Mouse (Mus musculus): ENCODE measurements around the gene Snf8. TPM values are rescaled to one million over a fixed set of nuclear protein-coding genes. Genes with fewer than 3 reads are reported as not detected.

The Snf8 gene
- polyA plus RNA-seq, 1 experiment = 28.7 TPM

- WGBS = 94% methylated on average over 4 of the region's 4 CpGs
- no peak overlapping the region for H3K4me3 ChIP-seq (ENCODE audit: control insufficient read depth, insufficient read depth, low read length)
- no peaks in the 10 kb centered on the region for H3K27me3 ChIP-seq (ENCODE audit: control insufficient read depth, insufficient read depth, low read length)
- H3K27ac ChIP-seq (ENCODE audit: control insufficient read depth, insufficient read depth, low read length) = peak overlapping the region; percentile 16; the same call in 1 of the 2 replicates
- TF ChIP-seq POLR2A (IDR thresholded peaks at IDR 0.05; ENCODE audit: control insufficient read depth, extremely low read depth, insufficient read depth, low read length, poor library complexity) (no peak), CTCF (IDR thresholded peaks at IDR 0.05; ENCODE audit: borderline replicate concordance, control insufficient read depth, extremely low read depth, insufficient read depth, low read length, poor library complexity) (no peak)
- DNase-seq = no peak
- peaks cover 74% of the 10 kb centered on the region for H3K36me3 ChIP-seq (ENCODE audit: control insufficient read depth, insufficient read depth, low read length)
- H3K4me1 ChIP-seq (replicated peaks; ENCODE audit: control insufficient read depth, insufficient read depth, low read length) = peaks cover 3% of the 10 kb centered on the region; the same call in 1 of the 2 replicates
Measured at GRCm38 (mm10) chr11:96047469-96048373, 13.0 kb downstream of the Snf8 start.

- no peak overlapping the region for H3K4me3 ChIP-seq (ENCODE audit: control insufficient read depth, insufficient read depth, low read length)
- WGBS = 97% methylated on average over 4 of the region's 4 CpGs
- H3K4me1 ChIP-seq (replicated peaks; ENCODE audit: control insufficient read depth, insufficient read depth, low read length) = peaks cover 3% of the 10 kb centered on the region; the same call in 1 of the 2 replicates
- H3K27ac ChIP-seq (ENCODE audit: control insufficient read depth, insufficient read depth, low read length) = no peak overlapping the region
- peaks cover 85% of the 10 kb centered on the region for H3K36me3 ChIP-seq (ENCODE audit: control insufficient read depth, insufficient read depth, low read length)
- no peak for DNase-seq
- no peak for TF ChIP-seq POLR2A (IDR thresholded peaks at IDR 0.05; ENCODE audit: control insufficient read depth, extremely low read depth, insufficient read depth, low read length, poor library complexity)
- TF ChIP-seq CTCF (IDR thresholded peaks at IDR 0.05; ENCODE audit: borderline replicate concordance, control insufficient read depth, extremely low read depth, insufficient read depth, low read length, poor library complexity) = no peak
- H3K27me3 ChIP-seq (ENCODE audit: control insufficient read depth, insufficient read depth, low read length) = no peaks in the 10 kb centered on the region
Measured at GRCm38 (mm10) chr11:96049939-96050338, 15.3 kb downstream of the Snf8 start.

GRCm38 (mm10) chr11:96050854-96051253 lies 16.2 kb downstream of the Snf8 start:
- Histone ChIP-seq H3K36me3 (ENCODE audit: control insufficient read depth, insufficient read depth, low read length) (peaks cover 88% of the 10 kb centered on the region), H3K27ac (ENCODE audit: control insufficient read depth, insufficient read depth, low read length) (no peak overlapping the region), H3K4me1 (replicated peaks; ENCODE audit: control insufficient read depth, insufficient read depth, low read length) (no peaks in the 10 kb centered on the region), H3K4me3 (ENCODE audit: control insufficient read depth, insufficient read depth, low read length) (no peak overlapping the region), H3K27me3 (ENCODE audit: control insufficient read depth, insufficient read depth, low read length) (no peaks in the 10 kb centered on the region)
- DNase-seq = no peak
- 96% methylated on average over 3 of the region's 3 CpGs for WGBS
- TF ChIP-seq CTCF (IDR thresholded peaks at IDR 0.05; ENCODE audit: borderline replicate concordance, control insufficient read depth, extremely low read depth, insufficient read depth, low read length, poor library complexity) = no peak
- no peak for TF ChIP-seq POLR2A (IDR thresholded peaks at IDR 0.05; ENCODE audit: control insufficient read depth, extremely low read depth, insufficient read depth, low read length, poor library complexity)

- H3K27me3 ChIP-seq (ENCODE audit: control insufficient read depth, insufficient read depth, low read length) = no peaks in the 10 kb centered on the region
- H3K36me3 ChIP-seq (ENCODE audit: control insufficient read depth, insufficient read depth, low read length) = peaks cover 72% of the 10 kb centered on the region
- 84% methylated on average over 4 of the region's 4 CpGs for WGBS
- H3K27ac ChIP-seq (ENCODE audit: control insufficient read depth, insufficient read depth, low read length) = no peak overlapping the region
- no peaks in the 10 kb centered on the region for H3K4me1 ChIP-seq (replicated peaks; ENCODE audit: control insufficient read depth, insufficient read depth, low read length)
- no peak for DNase-seq
- TF ChIP-seq POLR2A (IDR thresholded peaks at IDR 0.05; ENCODE audit: control insufficient read depth, extremely low read depth, insufficient read depth, low read length, poor library complexity) (no peak), CTCF (IDR thresholded peaks at IDR 0.05; ENCODE audit: borderline replicate concordance, control insufficient read depth, extremely low read depth, insufficient read depth, low read length, poor library complexity) (no peak)
- no peak overlapping the region for H3K4me3 ChIP-seq (ENCODE audit: control insufficient read depth, insufficient read depth, low read length)
Measured at GRCm38 (mm10) chr11:96058309-96058708, 23.6 kb downstream of the Snf8 start.

GRCm38 (mm10) chr11:96064521-96065214 lies 30.0 kb downstream of the Snf8 start:
- under 1% methylated on average over 61 of the region's 64 CpGs for WGBS
- peak overlapping the region; percentile 56 for H3K4me3 ChIP-seq (ENCODE audit: control insufficient read depth, insufficient read depth, low read length)
- DNase-seq = peak; percentile 60
- H3K36me3 ChIP-seq (ENCODE audit: control insufficient read depth, insufficient read depth, low read length) = peaks cover 20% of the 10 kb centered on the region
- TF ChIP-seq CTCF (IDR thresholded peaks at IDR 0.05; ENCODE audit: borderline replicate concordance, control insufficient read depth, extremely low read depth, insufficient read depth, low read length, poor library complexity) = no peak
- TF ChIP-seq POLR2A (IDR thresholded peaks at IDR 0.05; ENCODE audit: control insufficient read depth, extremely low read depth, insufficient read depth, low read length, poor library complexity) = no peak
- H3K27ac ChIP-seq (ENCODE audit: control insufficient read depth, insufficient read depth, low read length) = no peak overlapping the region; the same call in 1 of the 2 replicates
- no peaks in the 10 kb centered on the region for H3K27me3 ChIP-seq (ENCODE audit: control insufficient read depth, insufficient read depth, low read length)
- peaks cover 6% of the 10 kb centered on the region for H3K4me1 ChIP-seq (replicated peaks; ENCODE audit: control insufficient read depth, insufficient read depth, low read length)

GRCm38 (mm10) chr11:96065215-96065911 lies 30.7 kb downstream of the Snf8 start, which contains the start of gene Ube2z:
TSS of gene Ube2z (minus strand) at chr11:96065388.
- 6% methylated on average over 50 of the region's 50 CpGs for WGBS
- Histone ChIP-seq H3K27ac (ENCODE audit: control insufficient read depth, insufficient read depth, low read length) (no peak within 1 kb of the TSS; the same call in 1 of the 2 replicates), H3K27me3 (ENCODE audit: control insufficient read depth, insufficient read depth, low read length) (no peaks in the 10 kb centered on the region), H3K36me3 (ENCODE audit: control insufficient read depth, insufficient read depth, low read length) (peaks cover 14% of the 10 kb centered on the region), H3K4me3 (ENCODE audit: control insufficient read depth, insufficient read depth, low read length) (peak within 1 kb of the TSS; percentile 56), H3K4me1 (replicated peaks; ENCODE audit: control insufficient read depth, insufficient read depth, low read length) (peaks cover 6% of the 10 kb centered on the region)
- TF ChIP-seq CTCF (IDR thresholded peaks at IDR 0.05; ENCODE audit: borderline replicate concordance, control insufficient read depth, extremely low read depth, insufficient read depth, low read length, poor library complexity) = peak; percentile 50; the same call in 1 of the 2 replicates
- peak; percentile 81 for TF ChIP-seq POLR2A (IDR thresholded peaks at IDR 0.05; ENCODE audit: control insufficient read depth, extremely low read depth, insufficient read depth, low read length, poor library complexity)
- peak; percentile 98 for DNase-seq

All from thymus, adult 2 months (tissue).